Mouse (Mus musculus) adrenal gland, adult 18-20 months (tissue): ENCODE measurements around the gene Nectin2. TPM values are rescaled to one million over a fixed set of nuclear protein-coding genes. Genes with fewer than 3 reads are reported as not detected.
A peak's percentile ranks its signal among the peaks of the same experiment; 100 is the strongest.
"Not testable (repeated sequence)": the region's sequence is repeated elsewhere in the genome, so short reads cannot be mapped to it uniquely, and the experiment has no call there.

Experiments
- DNase-seq, 2 experiments: peaks; one replicate each; pipeline ENCODE4 v3.0.0; 2021 to 2022; ENCODE audit warnings: low spot score in 2 of 2
- long read RNA-seq, 2 experiments: library from polyadenylated mRNA; stranded (forward); transcript quantifications; one replicate each; pipeline ENCODE4 v2.0.0; 2021
- total RNA-seq, 2 experiments: library from RNA; stranded (reverse); gene quantifications; 1 replicate in 1 of 2; 2 replicates in 1 of 2; pipeline ENCODE4 v1.2.3; 2021

Nectin2 gene
- 100 to 1,000 TPM in 1 of 2 experiments, 10 to 100 TPM in 1; 76.9 to 105 TPM for total RNA-seq
- long read RNA-seq, experiment 1, transcript Nectin2-201 (9 exons, 2,735 nt), result minor isoform, 56 of 166 reads
- long read RNA-seq, experiment 1, transcript Nectin2-202 (6 exons, 1,955 nt), result major isoform, 87 of 166 reads
- long read RNA-seq, experiment 1, partial matches to known transcripts, result 9 of 166 reads
- long read RNA-seq, experiment 1, other reads (novel, unspliced or antisense), result 14 of 166 reads
- long read RNA-seq, experiment 2, transcript Nectin2-202 (6 exons, 1,955 nt), result major isoform, 131 of 192 reads
- long read RNA-seq, experiment 2, transcript Nectin2-201 (9 exons, 2,735 nt), result minor isoform, 43 of 192 reads
- long read RNA-seq, experiment 2, partial matches to known transcripts, result 10 of 192 reads
- long read RNA-seq, experiment 2, other reads (novel, unspliced or antisense), result 8 of 192 reads

GRCm38 (mm10) chr7:19750217-19751069 lies at the start of gene Nectin2:
Gene Nectin2 (minus strand): TSS chr7:19750483.
- DNase-seq, result peak; percentile 90 to 92

DNA sequence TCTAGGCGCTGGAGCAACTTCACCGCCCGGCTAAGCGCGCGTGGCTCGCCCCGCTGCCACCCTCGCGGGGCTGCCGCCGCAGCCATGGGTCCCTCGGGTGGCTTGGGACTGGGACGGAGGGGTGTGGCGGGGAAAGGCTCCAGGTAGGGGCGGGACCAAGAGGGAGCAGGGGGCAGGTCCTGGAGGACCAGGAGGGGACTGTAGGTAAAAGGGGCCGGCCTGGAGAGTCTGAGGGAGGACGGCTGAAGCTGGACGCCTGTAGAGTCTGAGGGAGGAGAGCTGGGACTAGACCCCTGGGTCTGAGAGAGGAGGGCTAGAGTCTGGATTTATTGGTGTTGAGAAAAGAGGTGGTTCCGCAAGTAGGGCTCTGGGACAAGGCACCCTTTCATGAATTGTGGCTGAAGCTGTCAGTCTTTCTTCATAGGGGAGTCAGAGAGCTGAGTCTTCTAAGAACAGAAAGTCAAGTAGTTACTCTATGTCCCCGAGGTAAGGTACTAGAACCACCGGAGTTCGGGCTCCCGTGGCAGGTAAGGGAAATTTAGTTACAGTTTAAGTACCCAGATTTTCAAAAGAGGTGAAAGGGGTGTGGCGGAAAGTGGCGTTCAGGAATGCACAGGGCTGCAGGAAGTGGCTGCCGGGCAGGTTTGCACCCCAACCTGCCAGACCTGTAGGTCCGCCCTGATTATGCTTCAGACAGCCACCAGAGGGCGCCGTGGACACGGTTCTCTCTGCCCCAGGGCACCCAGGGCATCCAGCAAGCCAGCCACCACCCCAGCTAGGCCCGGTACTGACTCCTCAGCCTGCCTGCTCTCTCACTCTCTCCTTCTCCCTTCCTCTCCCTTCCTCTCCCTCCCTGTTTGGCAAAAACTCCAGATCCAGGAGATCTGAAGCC lies 46.7 kb upstream of the Nectin2 start, which contains the start of gene Cblc:
Gene Cblc, minus strand, starts transcription at position 113 of the 892 bp plus-strand sequence.
- DNase-seq, result peak; percentile 81 to 83

- DNase-seq, result no peak
These were observed 46.0 kb upstream of the Nectin2 start for GRCm38 (mm10) chr7:19796254-19796653.

DNA sequence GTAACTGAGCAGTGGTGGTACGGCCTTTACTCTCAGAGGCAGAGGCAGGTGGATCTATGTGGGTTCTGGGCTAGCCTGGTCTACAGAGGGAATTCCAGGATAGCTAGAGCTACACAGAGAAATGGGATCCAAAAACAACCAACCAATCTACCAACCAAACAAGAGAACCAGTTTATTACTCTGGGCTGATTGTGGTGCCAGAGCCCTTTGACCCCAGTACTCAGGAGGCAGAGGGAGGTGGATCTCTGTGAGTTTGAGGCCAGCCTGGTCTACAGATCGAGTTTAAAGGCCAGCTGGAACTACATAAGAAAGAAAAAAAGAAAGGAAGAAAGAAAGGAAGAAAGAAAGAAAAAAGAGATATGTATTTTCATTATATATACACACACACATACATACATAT lies 45.0 kb upstream of the Nectin2 start:
- DNase-seq, result no peak

DNA sequence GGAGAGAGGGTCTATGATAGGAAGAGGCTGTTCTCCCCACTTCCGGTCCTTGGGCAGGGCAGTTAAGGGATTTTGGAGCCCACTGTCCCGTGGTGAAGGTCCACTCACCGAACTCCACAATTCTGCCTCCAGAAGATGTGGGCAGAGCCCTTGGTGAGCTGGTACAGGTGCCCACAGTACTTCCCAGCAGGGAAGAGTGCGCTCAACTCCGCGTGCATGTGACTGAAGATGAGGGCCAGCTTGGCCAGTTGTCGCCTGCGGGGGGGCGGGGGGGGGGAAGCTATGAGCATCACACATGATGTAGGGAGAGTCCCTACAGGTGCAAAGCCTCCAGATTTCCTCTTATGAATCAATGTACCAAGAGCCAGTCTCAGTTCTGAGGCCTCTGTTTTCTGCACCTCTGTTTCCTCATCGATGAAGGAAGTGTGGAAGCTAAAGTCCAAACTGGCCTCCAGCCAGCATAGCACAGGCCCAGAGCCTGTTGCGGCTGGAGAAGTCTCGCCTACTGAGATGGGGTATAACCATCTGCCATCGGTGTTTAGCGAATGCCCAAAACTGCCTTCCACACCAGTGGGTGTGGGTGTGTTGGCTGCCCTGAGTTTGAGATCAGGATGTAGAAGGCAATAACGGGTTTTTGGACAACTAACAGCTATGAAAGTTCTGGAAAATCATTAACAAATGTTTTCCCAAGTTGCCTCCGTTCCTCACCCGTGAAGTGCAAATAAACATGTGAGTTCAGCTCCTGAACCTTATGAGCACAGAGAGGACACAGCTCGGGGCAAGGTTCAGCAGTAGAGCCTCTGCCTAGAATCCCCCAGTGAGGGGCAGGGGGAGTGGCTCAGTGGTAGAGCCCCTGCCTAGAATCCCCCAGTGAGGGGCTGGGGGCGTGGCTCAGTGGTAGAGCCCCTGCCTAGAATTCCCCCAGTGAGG lies 42.7 kb upstream of the Nectin2 start:
- no peak for DNase-seq

DNA sequence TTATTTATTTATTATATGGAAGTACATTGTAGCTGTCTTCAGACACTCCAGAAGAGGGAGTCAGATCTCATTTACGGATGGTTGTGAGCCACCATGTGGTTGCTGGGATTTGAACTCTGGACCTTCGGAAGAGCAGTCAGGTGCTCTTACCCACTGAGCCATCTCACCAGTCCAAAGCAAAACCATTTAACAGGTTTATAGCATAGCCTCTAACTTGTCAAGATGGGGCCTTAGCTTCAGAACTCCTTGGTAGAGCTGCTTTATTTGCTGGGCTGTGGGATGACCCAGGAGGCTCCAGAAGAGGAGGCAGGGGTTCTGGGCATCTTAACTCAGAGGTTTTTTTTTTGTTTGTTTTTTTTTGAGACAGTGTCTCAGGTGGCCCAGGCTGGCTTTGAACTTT lies 41.2 kb upstream of the Nectin2 start:
- not testable (repeated sequence) for DNase-seq

DNA sequence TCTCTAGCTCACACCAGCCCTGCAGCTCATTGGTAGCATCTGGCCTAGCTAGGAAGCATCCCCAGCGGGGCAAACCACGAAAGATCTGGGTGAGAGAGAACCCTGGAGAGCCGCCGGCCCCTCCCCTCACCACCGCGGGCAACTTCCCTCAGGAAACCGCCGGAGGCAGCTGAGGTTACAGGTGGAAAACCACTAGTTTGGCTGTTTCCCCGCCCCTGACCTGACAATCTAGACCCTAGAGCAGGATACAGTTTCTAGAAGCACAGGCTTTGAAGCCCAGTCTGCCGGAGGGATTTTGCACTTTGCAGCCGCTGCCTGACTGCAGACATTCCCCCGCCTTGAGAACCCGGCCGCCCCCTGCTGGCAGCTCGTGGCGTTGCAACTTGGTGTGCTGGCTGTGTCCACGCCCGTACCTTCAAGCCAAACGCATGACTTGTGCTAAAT lies 39.6 kb upstream of the Nectin2 start:
- DNase-seq, result peak; percentile 97 to 98

GRCm38 (mm10) chr7:19785874-19786458 lies 35.7 kb upstream of the Nectin2 start:
- DNase-seq, result no peak

DNA sequence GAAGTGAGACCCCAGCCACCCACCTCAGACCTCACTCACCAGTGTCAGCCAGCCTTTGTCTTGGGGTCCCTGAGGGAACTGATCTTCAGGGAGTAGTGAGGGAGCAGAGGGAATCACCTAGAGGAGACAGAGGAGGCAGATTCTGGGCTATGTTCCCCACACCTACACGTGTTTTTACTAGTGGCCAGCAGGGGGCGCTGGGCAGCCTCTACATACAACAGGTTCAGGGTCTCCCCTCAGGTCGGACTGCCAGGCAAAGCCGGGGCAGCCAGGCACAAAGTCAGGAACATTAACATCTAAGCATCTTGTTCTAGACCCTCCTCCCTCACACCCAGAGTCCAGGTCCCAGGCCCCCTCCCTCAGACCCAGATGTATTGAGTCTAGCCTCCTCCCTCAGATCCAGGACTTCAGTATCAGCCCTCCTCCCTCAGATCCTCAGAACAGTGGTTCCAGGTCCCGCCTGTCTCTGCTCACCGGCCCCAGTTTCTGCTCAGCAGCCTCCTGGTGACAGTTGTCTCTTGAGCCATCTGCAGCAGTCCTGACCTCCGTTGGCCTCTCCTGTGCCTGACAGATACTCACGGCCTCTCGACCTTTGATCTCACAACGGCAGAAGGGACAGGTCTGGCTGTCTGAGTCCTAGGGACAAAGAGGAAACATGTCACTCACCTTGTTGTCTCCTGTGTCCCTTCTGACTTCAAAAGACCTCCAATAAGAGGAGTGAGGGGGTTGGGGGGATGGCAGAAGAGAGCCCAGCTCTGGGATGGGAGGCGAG lies 34.7 kb upstream of the Nectin2 start:
- DNase-seq, result no peak

DNA sequence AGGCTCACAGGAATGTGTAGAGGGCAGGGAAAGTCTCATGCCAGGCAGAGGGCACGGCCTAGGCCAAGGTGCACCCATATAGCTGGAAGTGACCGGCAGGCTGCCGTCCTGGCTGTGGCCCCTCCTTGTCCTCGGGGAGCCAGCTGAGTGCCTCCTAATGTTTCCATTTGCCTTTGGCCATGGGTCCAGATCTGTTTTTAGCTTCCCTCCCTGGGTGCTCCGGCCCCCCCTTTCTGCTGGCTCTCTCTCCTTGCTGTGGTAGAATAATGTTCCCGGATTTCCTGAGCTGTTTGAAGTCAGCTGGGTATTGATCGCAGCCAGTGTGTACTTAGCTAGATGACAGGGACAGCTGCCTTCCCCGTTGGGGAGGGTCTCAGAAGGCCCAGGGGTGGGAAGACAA lies 33.3 kb upstream of the Nectin2 start:
- DNase-seq, result no peak

DNA sequence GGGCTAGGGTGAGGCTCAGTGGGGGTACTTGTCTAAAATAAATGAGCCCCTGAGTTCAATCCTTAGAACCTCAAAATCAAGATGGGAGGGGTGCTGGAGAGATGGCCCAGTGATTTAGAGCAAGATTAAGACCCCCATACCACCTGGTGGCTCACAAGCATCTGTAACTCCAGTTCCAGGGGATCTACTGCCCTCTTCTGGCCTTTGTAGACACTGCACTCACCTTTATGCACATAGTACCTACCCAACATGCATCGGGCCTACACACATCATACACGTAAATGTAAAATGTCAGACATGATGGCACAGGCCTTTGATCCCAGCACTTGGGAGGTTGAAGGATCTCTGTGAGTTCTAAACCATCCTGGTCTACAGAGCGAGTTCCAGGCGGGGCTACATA lies 32.4 kb upstream of the Nectin2 start:
- no peak for DNase-seq

DNA sequence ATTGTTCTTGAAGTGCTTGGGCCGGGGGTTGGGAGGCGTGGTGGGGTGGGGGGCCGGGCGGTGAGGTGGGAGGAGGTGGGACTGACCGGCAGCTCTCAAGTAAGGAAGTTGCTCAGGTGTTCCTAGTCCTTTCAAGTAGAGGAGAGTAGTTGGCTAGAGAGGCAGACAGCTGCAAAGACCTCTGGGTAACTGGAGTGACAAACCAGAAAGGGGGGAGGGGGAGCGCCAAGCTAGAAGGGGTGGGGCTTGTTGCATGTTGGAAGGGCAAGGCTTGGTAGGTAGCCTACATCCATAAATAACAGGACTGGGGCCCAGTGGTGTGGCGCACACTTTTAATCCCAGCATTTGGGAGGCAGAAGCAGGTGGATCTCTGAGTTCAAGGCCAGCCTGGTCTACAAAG lies 31.5 kb upstream of the Nectin2 start:
- DNase-seq, result no peak

- DNase-seq, result no peak
These were observed 29.6 kb upstream of the Nectin2 start for GRCm38 (mm10) chr7:19779903-19780302.

- no peak for DNase-seq
These were observed 28.4 kb upstream of the Nectin2 start for GRCm38 (mm10) chr7:19778645-19779044.

GRCm38 (mm10) chr7:19777049-19777723 lies 26.9 kb upstream of the Nectin2 start:
- no peak for DNase-seq

DNA sequence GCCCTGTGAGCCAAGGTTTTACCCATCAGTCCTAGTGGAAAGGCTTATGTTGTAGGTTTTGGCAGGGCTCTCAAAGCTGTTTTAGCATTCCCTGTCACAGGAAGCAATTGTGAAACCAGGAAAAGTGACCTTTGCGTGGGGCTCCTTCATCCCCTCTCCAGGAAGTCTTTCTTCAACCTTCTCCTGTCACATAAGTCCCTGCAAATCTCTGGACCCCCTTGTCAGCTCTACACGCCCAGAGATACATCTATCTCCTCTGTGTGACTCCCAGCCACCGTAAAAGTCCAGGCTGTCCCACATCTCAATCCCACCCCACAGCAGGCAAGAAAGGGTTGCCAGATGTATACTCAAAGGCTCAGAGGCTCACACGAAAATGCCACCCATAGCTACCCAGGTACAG lies 21.4 kb upstream of the Nectin2 start:
- no peak for DNase-seq

DNA sequence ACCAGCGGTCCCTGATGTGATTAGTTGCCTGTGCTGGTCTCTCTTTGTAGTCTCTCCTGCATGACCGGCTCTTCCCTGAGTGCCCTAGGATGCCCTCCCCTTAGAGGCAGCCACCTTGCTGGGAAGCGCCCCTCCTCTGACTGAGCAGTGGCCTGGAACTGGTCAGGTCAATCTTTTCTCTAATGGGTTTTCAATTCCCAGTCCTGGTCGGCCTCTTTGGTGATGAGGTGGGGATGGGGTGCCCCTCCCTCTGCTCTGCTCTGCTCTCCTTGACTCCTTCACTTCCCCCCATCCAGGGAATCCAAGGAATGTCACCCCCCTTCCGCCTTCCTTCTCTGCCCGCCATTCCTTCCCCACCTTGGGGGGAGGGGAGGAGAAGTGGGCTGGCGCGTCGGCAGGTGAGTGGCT lies 20.7 kb upstream of the Nectin2 start, which contains the start of gene Bcam:
Gene Bcam, minus strand, starts transcription at position 33 of the 408 bp plus-strand sequence.
- DNase-seq, result no peak

DNA sequence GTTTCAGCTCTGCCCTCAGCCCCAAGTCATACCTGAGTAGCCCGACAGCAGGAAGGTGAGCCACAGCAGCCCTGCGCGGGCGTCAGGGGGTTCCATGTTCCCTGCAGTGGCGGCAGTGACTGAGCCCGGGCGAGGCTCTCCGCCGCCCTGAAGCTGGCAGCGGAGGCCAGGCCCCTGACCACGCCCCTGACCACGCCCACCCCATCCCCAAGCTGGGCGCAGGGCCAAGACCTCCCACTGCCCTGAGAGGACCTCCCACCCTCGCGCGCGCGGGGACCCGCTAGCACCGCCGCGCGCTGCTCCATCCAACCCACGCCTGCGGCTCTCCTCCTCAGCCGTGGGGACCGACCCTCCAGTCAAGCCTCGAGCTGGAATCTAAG lies 20.1 kb upstream of the Nectin2 start:
- DNase-seq, result peak; percentile 92
